Mouse (Mus musculus): ENCODE measurements around the gene Arfgap3.

- TF ChIP-seq CTCF (IDR thresholded peaks at IDR 0.05; ENCODE audit: borderline replicate concordance, insufficient read depth, low read depth, low read length) = no peak
- TF ChIP-seq POLR2A (IDR thresholded peaks at IDR 0.05; ENCODE audit: borderline replicate concordance, insufficient read depth, low read length) = no peak
Measured at GRCm38 (mm10) chr15:83265269-83265668, 84.8 kb downstream of the Arfgap3 start.

Measured in cerebellum, adult 2 months (tissue).